Mouse (Mus musculus) urinary bladder, adult 2 months (tissue): ENCODE results near the gene Lrrc14b. TPM values are rescaled to one million over a fixed set of nuclear protein-coding genes. Genes with fewer than 3 reads are reported as not detected.

Source experiments
- polyA plus RNA-seq: library from polyadenylated mRNA; depleted of rRNA; stranded (reverse); fragments of >200 nt; gene quantifications from 2 replicates; pipeline ENCODE4 v1.2.3, GENCODE M21; 2012; rRNA removed

The Lrrc14b gene
- polyA plus RNA-seq, 1 experiment: 1.7 TPM

Other genes starting within 250 kb of the Lrrc14b start
- 0.03 and 0.04 TPM in 2 replicates for gene Slc9a3, start 242.5 kb downstream of the Lrrc14b start, polyA plus RNA-seq
- gene Exoc3, start 155.3 kb downstream of the Lrrc14b start, polyA plus RNA-seq: 37.3 and 37.5 TPM in 2 replicates
- 5.1 and 7.6 TPM in 2 replicates for gene Ahrr, start 71.7 kb downstream of the Lrrc14b start, polyA plus RNA-seq
- gene Pdcd6, start 46.4 kb downstream of the Lrrc14b start, polyA plus RNA-seq: 137 and 164 TPM in 2 replicates
- 162 and 174 TPM in 2 replicates for gene Sdha, start 13.7 kb downstream of the Lrrc14b start, polyA plus RNA-seq
- 22.0 and 29.8 TPM in 2 replicates for gene Ccdc127, start 13.7 kb downstream of the Lrrc14b start, polyA plus RNA-seq
- 1.5 TPM in 2 replicates for gene Zfp72, start 26.8 kb upstream of the Lrrc14b start, polyA plus RNA-seq
- gene Ftl1-ps1, start 35.7 kb upstream of the Lrrc14b start, polyA plus RNA-seq: 118 and 147 TPM in 2 replicates
- 10.4 and 11.8 TPM in 2 replicates for gene Zfp825, start 130.0 kb upstream of the Lrrc14b start, polyA plus RNA-seq